In the genomic region with DNA sequence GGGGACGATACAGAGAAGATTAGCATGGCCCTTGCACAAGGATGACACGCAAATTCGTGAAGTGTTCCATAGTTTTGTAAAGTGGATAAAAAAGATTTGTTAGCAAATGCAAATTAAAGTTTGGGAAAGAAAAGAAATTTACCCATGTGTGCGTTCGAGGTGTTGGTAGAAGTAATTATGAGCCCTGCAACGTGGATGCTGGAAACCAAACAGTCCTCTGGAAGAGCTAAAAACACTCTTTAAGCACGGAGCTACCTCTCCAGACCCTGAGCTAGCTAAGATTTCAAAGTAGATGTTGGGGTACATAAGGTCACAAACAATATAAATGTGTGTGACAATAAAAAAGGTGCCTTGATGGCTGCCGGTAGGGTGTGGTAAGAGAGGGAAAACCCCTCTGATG, we compare ENCODE assay signal across 7 mouse cellular contexts. TPM values are rescaled to one million over a fixed set of nuclear protein-coding genes. Genes with fewer than 3 reads are reported as not detected.
A peak's percentile ranks its signal among the peaks of the same experiment; 100 is the strongest.
DNase-seq lines count a peak whose midpoint lies in the region; ATAC-seq and TF ChIP-seq lines count a peak whose summit lies in the region.

No protein-coding gene starts in this region.

- no peaks in the 10 kb centered on the region for H3K36me3 ChIP-seq in lung, postnatal 0 days (ENCODE audit: insufficient read depth, low read length)
- peaks cover 4% of the 10 kb centered on the region; the same call in 1 of the 2 replicates for H3K36me3 ChIP-seq in forebrain, embryonic 11.5 days (ENCODE audit: control insufficient read depth, insufficient read depth, low read length)
- peaks cover 33% of the 10 kb centered on the region for H3K36me3 ChIP-seq in limb, embryonic 13.5 days
- H3K36me3 ChIP-seq in stomach, embryonic 15.5 days, result peaks cover 9% of the 10 kb centered on the region; the same call in 1 of the 2 replicates

- H3K9ac ChIP-seq in lung, postnatal 0 days (replicated peaks; ENCODE audit: low read depth), result no peak overlapping the region
- H3K9ac ChIP-seq in forebrain, embryonic 11.5 days (ENCODE audit: low read length), result no peak overlapping the region
- H3K9ac ChIP-seq in limb, embryonic 13.5 days, result peak overlapping the region; percentile 89
- H3K9ac ChIP-seq in stomach, embryonic 15.5 days, result 0 out of 2 replicates have a peak overlapping the region, but pooled peaks have one; percentile 10

- TF ChIP-seq EP300 in lung, postnatal 0 days (IDR thresholded peaks at IDR 0.05), result no peak

- H3K27ac ChIP-seq in lung, postnatal 0 days (ENCODE audit: low read length), result peak overlapping the region; percentile 68
- no peak overlapping the region for H3K27ac ChIP-seq in forebrain, embryonic 11.5 days (ENCODE audit: low read depth, low read length)
- no peak overlapping the region for H3K27ac ChIP-seq in limb, embryonic 13.5 days
- H3K27ac ChIP-seq in stomach, embryonic 15.5 days, result peak overlapping the region; percentile 23; the same call in 1 of the 2 replicates

- no peak for DNase-seq in lung, postnatal 0 days (ENCODE audit: low spot score)
- no peak for DNase-seq in lung, postnatal 4 days
- DNase-seq in forebrain, embryonic 11.5 days (ENCODE audit: low spot score), result no peak
- no peak for DNase-seq in MN1 (ENCODE audit: low spot score)

- no peaks in the 10 kb centered on the region for H3K9me3 ChIP-seq in lung, postnatal 0 days (ENCODE audit: low read length)
- no peaks in the 10 kb centered on the region for H3K9me3 ChIP-seq in forebrain, embryonic 11.5 days (ENCODE audit: control insufficient read depth, low read length)
- H3K9me3 ChIP-seq in limb, embryonic 13.5 days, result no peaks in the 10 kb centered on the region
- H3K9me3 ChIP-seq in stomach, embryonic 15.5 days, result no peaks in the 10 kb centered on the region

- no peaks in the 10 kb centered on the region for H3K27me3 ChIP-seq in lung, postnatal 0 days (replicated peaks; ENCODE audit: insufficient read depth, low read length)
- no peaks in the 10 kb centered on the region for H3K27me3 ChIP-seq in forebrain, embryonic 11.5 days (ENCODE audit: control insufficient read depth, insufficient read depth, low read length)
- H3K27me3 ChIP-seq in limb, embryonic 13.5 days, result no peaks in the 10 kb centered on the region
- no peaks in the 10 kb centered on the region for H3K27me3 ChIP-seq in stomach, embryonic 15.5 days (replicated peaks)

- 0 out of 2 replicates have a peak overlapping the region, but pooled peaks have one; percentile 51 for H3K4me3 ChIP-seq in lung, postnatal 0 days (ENCODE audit: low read depth, low read length)
- peak overlapping the region; percentile 68; the same call in 1 of the 2 replicates for H3K4me3 ChIP-seq in forebrain, embryonic 11.5 days (ENCODE audit: low read depth, low read length)
- peak overlapping the region; percentile 85 for H3K4me3 ChIP-seq in limb, embryonic 13.5 days
- peak overlapping the region; percentile 90 for H3K4me3 ChIP-seq in stomach, embryonic 15.5 days (replicated peaks)

- peak overlapping the region; percentile 57; the same call in 1 of the 2 replicates for H3K4me2 ChIP-seq in lung, postnatal 0 days (replicated peaks; ENCODE audit: low read depth, low read length)
- H3K4me2 ChIP-seq in forebrain, embryonic 11.5 days (ENCODE audit: low read depth, low read length, severe bottlenecking), result peak overlapping the region; percentile 61; the same call in 1 of the 2 replicates
- H3K4me2 ChIP-seq in limb, embryonic 13.5 days (replicated peaks), result peak overlapping the region; percentile 67
- peak overlapping the region; percentile 58 for H3K4me2 ChIP-seq in stomach, embryonic 15.5 days

- 70% methylated on average over 8 of the region's 8 CpGs for WGBS in lung, postnatal 0 days
- 87% methylated on average over 8 of the region's 8 CpGs for WGBS in forebrain, embryonic 11.5 days
- WGBS in limb, embryonic 13.5 days, result 73% methylated on average over 8 of the region's 8 CpGs
- 72% methylated on average over 8 of the region's 8 CpGs for WGBS in stomach, embryonic 15.5 days

- no peak for ATAC-seq in lung, postnatal 0 days
- ATAC-seq in forebrain, embryonic 11.5 days (replicated peaks; ENCODE audit: low FRiP score), result no peak
- ATAC-seq in limb, embryonic 13.5 days (ENCODE audit: low FRiP score, low read depth), result no peak
- no peak for ATAC-seq in stomach, embryonic 15.5 days (ENCODE audit: insufficient read depth, low FRiP score, low read depth)
- no peak for ATAC-seq in erythroid progenitor cell, adult 5-6 weeks (replicated peaks; ENCODE audit: low FRiP score, poor library complexity, severe bottlenecking)

- TF ChIP-seq CTCF in lung, postnatal 0 days (IDR thresholded peaks at IDR 0.05), result no peak

- peaks cover 11% of the 10 kb centered on the region; the same call in 1 of the 2 replicates for H3K4me1 ChIP-seq in lung, postnatal 0 days (ENCODE audit: insufficient read depth, low read depth, low read length)
- peaks cover 3% of the 10 kb centered on the region for H3K4me1 ChIP-seq in forebrain, embryonic 11.5 days (replicated peaks; ENCODE audit: control insufficient read depth, insufficient read depth, low read length)
- H3K4me1 ChIP-seq in limb, embryonic 13.5 days, result peaks cover 53% of the 10 kb centered on the region
- peaks cover 24% of the 10 kb centered on the region for H3K4me1 ChIP-seq in stomach, embryonic 15.5 days

RNA-seq across cellular contexts. Expression of a gene that starts 1.3 kb away (rescaled TPM):
- 109 and 114 TPM in 2 replicates for polyA plus RNA-seq in lung, postnatal 0 days (2015; fragmentation: Nextera tagmentation; extraction: Ambion mirVana)
- polyA plus RNA-seq in forebrain, embryonic 11.5 days (2014; fragmentation: Nextera tagmentation; extraction: Ambion mirVana), result 236 and 256 TPM in 2 replicates
- polyA plus RNA-seq in limb, embryonic 13.5 days (2015; fragmentation: Nextera tagmentation; extraction: Ambion mirVana), result 194 and 196 TPM in 2 replicates
- polyA plus RNA-seq in stomach, embryonic 15.5 days (2015; fragmentation: Nextera tagmentation; extraction: Ambion mirVana), result 192 and 202 TPM in 2 replicates
- total RNA-seq in erythroid progenitor cell, adult 5-6 weeks (2015; ENCODE audit: low replicate concordance), result 61.6 and 64.1 TPM in 2 replicates
- total RNA-seq in erythroid progenitor cell, adult 5-6 weeks (2017; ENCODE audit: low replicate concordance), result 14.1 and 65.5 TPM in 2 replicates

RNA-seq across cellular contexts. Expression of a gene that starts 5.8 kb away (rescaled TPM):
- polyA plus RNA-seq in lung, postnatal 0 days (2015; fragmentation: Nextera tagmentation; extraction: Ambion mirVana), result 21.7 and 24.1 TPM in 2 replicates
- 31.7 and 37.3 TPM in 2 replicates for polyA plus RNA-seq in forebrain, embryonic 11.5 days (2014; fragmentation: Nextera tagmentation; extraction: Ambion mirVana)
- 40.3 and 43.1 TPM in 2 replicates for polyA plus RNA-seq in limb, embryonic 13.5 days (2015; fragmentation: Nextera tagmentation; extraction: Ambion mirVana)
- polyA plus RNA-seq in stomach, embryonic 15.5 days (2015; fragmentation: Nextera tagmentation; extraction: Ambion mirVana), result 27.3 and 28.0 TPM in 2 replicates
- total RNA-seq in erythroid progenitor cell, adult 5-6 weeks (2015; ENCODE audit: low replicate concordance), result 59.5 and 62.5 TPM in 2 replicates
- 29.8 and 30.5 TPM in 2 replicates for total RNA-seq in erythroid progenitor cell, adult 5-6 weeks (2017; ENCODE audit: low replicate concordance)

RNA-seq across cellular contexts. Expression of a gene that starts 6.8 kb away (rescaled TPM):
- polyA plus RNA-seq in lung, postnatal 0 days (2015; fragmentation: Nextera tagmentation; extraction: Ambion mirVana), result 24.2 and 26.3 TPM in 2 replicates
- polyA plus RNA-seq in forebrain, embryonic 11.5 days (2014; fragmentation: Nextera tagmentation; extraction: Ambion mirVana), result 19.3 and 20.1 TPM in 2 replicates
- 27.4 and 28.5 TPM in 2 replicates for polyA plus RNA-seq in limb, embryonic 13.5 days (2015; fragmentation: Nextera tagmentation; extraction: Ambion mirVana)
- 27.1 and 28.5 TPM in 2 replicates for polyA plus RNA-seq in stomach, embryonic 15.5 days (2015; fragmentation: Nextera tagmentation; extraction: Ambion mirVana)
- 5.9 and 10.1 TPM in 2 replicates for total RNA-seq in erythroid progenitor cell, adult 5-6 weeks (2015; ENCODE audit: low replicate concordance)
- total RNA-seq in erythroid progenitor cell, adult 5-6 weeks (2017; ENCODE audit: low replicate concordance), result 6.0 and 10.7 TPM in 2 replicates

RNA-seq across cellular contexts. Expression of a gene that starts 27.4 kb away (rescaled TPM):
- polyA plus RNA-seq in lung, postnatal 0 days (2015; fragmentation: Nextera tagmentation; extraction: Ambion mirVana), result 37.6 and 40.1 TPM in 2 replicates
- 94.5 and 98.1 TPM in 2 replicates for polyA plus RNA-seq in forebrain, embryonic 11.5 days (2014; fragmentation: Nextera tagmentation; extraction: Ambion mirVana)
- polyA plus RNA-seq in limb, embryonic 13.5 days (2015; fragmentation: Nextera tagmentation; extraction: Ambion mirVana), result 85.0 and 90.7 TPM in 2 replicates
- polyA plus RNA-seq in stomach, embryonic 15.5 days (2015; fragmentation: Nextera tagmentation; extraction: Ambion mirVana), result 81.1 and 90.2 TPM in 2 replicates
- 53.3 and 56.2 TPM in 2 replicates for total RNA-seq in erythroid progenitor cell, adult 5-6 weeks (2015; ENCODE audit: low replicate concordance)
- total RNA-seq in erythroid progenitor cell, adult 5-6 weeks (2017; ENCODE audit: low replicate concordance), result 34.0 and 80.6 TPM in 2 replicates

RNA-seq across cellular contexts. Expression of a gene that starts 32.8 kb away (rescaled TPM):
- polyA plus RNA-seq in lung, postnatal 0 days (2015; fragmentation: Nextera tagmentation; extraction: Ambion mirVana), result 12.9 and 15.6 TPM in 2 replicates
- 25.7 and 32.5 TPM in 2 replicates for polyA plus RNA-seq in forebrain, embryonic 11.5 days (2014; fragmentation: Nextera tagmentation; extraction: Ambion mirVana)
- polyA plus RNA-seq in limb, embryonic 13.5 days (2015; fragmentation: Nextera tagmentation; extraction: Ambion mirVana), result 27.9 and 30.5 TPM in 2 replicates
- 22.3 and 25.5 TPM in 2 replicates for polyA plus RNA-seq in stomach, embryonic 15.5 days (2015; fragmentation: Nextera tagmentation; extraction: Ambion mirVana)
- total RNA-seq in erythroid progenitor cell, adult 5-6 weeks (2015; ENCODE audit: low replicate concordance), result 81.8 and 146 TPM in 2 replicates
- 27.3 and 33.1 TPM in 2 replicates for total RNA-seq in erythroid progenitor cell, adult 5-6 weeks (2017; ENCODE audit: low replicate concordance)

Comparison
In these comparisons a context has a peak if more than half of its experiments do, and no peak if none do; other contexts are left out.
1. H3K27ac ChIP-seq: peak in lung, postnatal 0 days (single experiment) and stomach, embryonic 15.5 days (single experiment); none in forebrain, embryonic 11.5 days (single experiment) and limb, embryonic 13.5 days (single experiment).
2. H3K9ac ChIP-seq: peak in limb, embryonic 13.5 days (single experiment) and stomach, embryonic 15.5 days (single experiment); none in lung, postnatal 0 days (single experiment) and forebrain, embryonic 11.5 days (single experiment).
3. Peak in every context shown above with its lines, with median percentiles within 50 percentile points of each other: H3K4me2 ChIP-seq and H3K4me3 ChIP-seq.